Comparison of ENCODE assay signal across 26 mouse cellular contexts in the genomic region with DNA sequence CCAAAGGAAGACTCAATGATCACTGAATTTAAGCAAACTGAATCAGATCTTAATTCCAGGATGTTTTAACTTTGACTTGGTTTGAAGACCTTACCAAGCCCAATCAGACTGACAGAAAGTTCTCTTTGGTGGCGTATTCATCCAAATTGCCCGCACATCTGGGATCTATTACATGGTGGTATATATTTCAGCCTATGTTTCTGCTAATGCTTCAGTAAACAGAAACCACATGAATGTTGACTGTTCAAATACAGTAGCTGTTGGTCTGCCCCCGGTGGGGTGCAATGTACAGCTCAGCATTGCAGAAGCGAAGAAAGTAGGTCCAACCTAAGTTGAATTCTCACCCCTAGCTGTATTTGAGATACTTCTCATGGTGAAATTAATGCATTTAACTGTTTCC.
DNase-seq lines count a peak whose midpoint lies in the region; ATAC-seq lines count a peak whose summit lies in the region.
"Had no signal": no experiment of that assay in that cellular context is flagged by ENCODE, and none has a peak within 500 bp of the region (broad histone marks: within the 10 kb centered on the region; RNA-seq: fewer than 3 reads in every experiment).

No protein-coding gene starts in this region.

- H3K27ac ChIP-seq in hindbrain, embryonic 11.5 days (ENCODE audit: low read depth, low read length): no peak overlapping the region
- H3K27ac ChIP-seq in hindbrain, embryonic 16.5 days (ENCODE audit: low read depth, low read length): no peak overlapping the region
- H3K27ac ChIP-seq in embryonic facial prominence, embryonic 13.5 days: no peak overlapping the region
- no peak overlapping the region for H3K27ac ChIP-seq in forebrain, embryonic 10.5 days
- H3K27ac ChIP-seq in intestine, embryonic 15.5 days: no peak overlapping the region
- H3K27ac ChIP-seq: forebrain, embryonic 12.5 days; forebrain, embryonic 15.5 days; heart, embryonic 15.5 days; hindbrain, embryonic 10.5 days; hindbrain, embryonic 14.5 days had no signal

- peak; percentile 36 for DNase-seq in embryo, embryonic 10.5 days (ENCODE audit: low spot score)
- DNase-seq in embryo, embryonic 9.5 days (ENCODE audit: extremely low spot score): no peak
- DNase-seq in hindbrain, embryonic 11.5 days (ENCODE audit: low spot score): peak; percentile 20
- peak; percentile 32 for DNase-seq in forelimb bud, embryonic 11.5 days (ENCODE audit: low read depth, low spot score)
- no peak for DNase-seq in forebrain, embryonic 10.5 days (ENCODE audit: extremely low spot score, low spot score)
- DNase-seq: adrenal gland, postnatal 10 days; adrenal gland, postnatal 36 days; cerebellum, adult 18-20 months; cerebellum, adult 9-10 months; cerebellum, postnatal 14 days; gastrocnemius, postnatal 10 days; gastrocnemius, postnatal 36 days; heart, postnatal 10 days; heart, postnatal 36 days; kidney, adult 11 months; kidney, adult 8-10 months had no signal

- no peaks in the 10 kb centered on the region for H3K9me3 ChIP-seq in hindbrain, embryonic 11.5 days (ENCODE audit: control insufficient read depth, low read length)
- no peaks in the 10 kb centered on the region for H3K9me3 ChIP-seq in hindbrain, embryonic 16.5 days (ENCODE audit: control insufficient read depth, low read length)
- H3K9me3 ChIP-seq in embryonic facial prominence, embryonic 13.5 days: no peaks in the 10 kb centered on the region
- no peaks in the 10 kb centered on the region for H3K9me3 ChIP-seq in forebrain, embryonic 10.5 days
- no peaks in the 10 kb centered on the region for H3K9me3 ChIP-seq in intestine, embryonic 15.5 days
- H3K9me3 ChIP-seq: forebrain, embryonic 12.5 days; forebrain, embryonic 15.5 days; heart, embryonic 15.5 days; hindbrain, embryonic 10.5 days had no signal

- no peak overlapping the region for H3K4me2 ChIP-seq in hindbrain, embryonic 11.5 days (replicated peaks; ENCODE audit: low read depth, low read length)
- H3K4me2 ChIP-seq in hindbrain, embryonic 16.5 days (ENCODE audit: low read length): no peak overlapping the region
- no peak overlapping the region for H3K4me2 ChIP-seq in embryonic facial prominence, embryonic 13.5 days
- no peak overlapping the region for H3K4me2 ChIP-seq in intestine, embryonic 15.5 days (replicated peaks)
- H3K4me2 ChIP-seq: forebrain, embryonic 12.5 days; forebrain, embryonic 15.5 days; heart, embryonic 12.5 days; heart, embryonic 15.5 days; hindbrain, embryonic 14.5 days had no signal

- ATAC-seq in hindbrain, embryonic 11.5 days (ENCODE audit: low FRiP score): no peak
- no peak for ATAC-seq in hindbrain, embryonic 16.5 days
- peak; percentile 75; the same call in 1 of the 2 replicates for ATAC-seq in embryonic facial prominence, embryonic 13.5 days (ENCODE audit: insufficient number of reproducible peaks, insufficient read depth, low FRiP score, low TSS enrichment, low read depth)
- ATAC-seq in intestine, embryonic 15.5 days: no peak
- ATAC-seq: forebrain, embryonic 15.5 days; Patski had no signal

- H3K4me3 ChIP-seq in hindbrain, embryonic 11.5 days (ENCODE audit: low read depth, low read length): no peak overlapping the region
- no peak overlapping the region for H3K4me3 ChIP-seq in hindbrain, embryonic 16.5 days (ENCODE audit: low read length)
- H3K4me3 ChIP-seq in embryonic facial prominence, embryonic 13.5 days: no peak overlapping the region
- no peak overlapping the region for H3K4me3 ChIP-seq in forebrain, embryonic 10.5 days
- H3K4me3 ChIP-seq in intestine, embryonic 15.5 days (replicated peaks): no peak overlapping the region
- H3K4me3 ChIP-seq: forebrain, embryonic 12.5 days; forebrain, embryonic 15.5 days; heart, embryonic 12.5 days; heart, embryonic 15.5 days; hindbrain, embryonic 10.5 days had no signal

- WGBS in hindbrain, embryonic 11.5 days: 62% methylated on average over 4 of the region's 4 CpGs
- 85% methylated on average over 4 of the region's 4 CpGs for WGBS in hindbrain, embryonic 16.5 days
- 23% methylated on average over 4 of the region's 4 CpGs for WGBS in embryonic facial prominence, embryonic 13.5 days
- 77% methylated on average over 4 of the region's 4 CpGs for WGBS in forebrain, embryonic 10.5 days
- 89% methylated on average over 4 of the region's 4 CpGs for WGBS in intestine, embryonic 15.5 days

- no peak overlapping the region for H3K9ac ChIP-seq in hindbrain, embryonic 11.5 days (ENCODE audit: low read depth, low read length)
- no peak overlapping the region for H3K9ac ChIP-seq in hindbrain, embryonic 16.5 days (ENCODE audit: low read depth, low read length)
- H3K9ac ChIP-seq in embryonic facial prominence, embryonic 13.5 days: no peak overlapping the region
- no peak overlapping the region for H3K9ac ChIP-seq in intestine, embryonic 15.5 days
- H3K9ac ChIP-seq: forebrain, embryonic 12.5 days; forebrain, embryonic 15.5 days; heart, embryonic 12.5 days; heart, embryonic 15.5 days; hindbrain, embryonic 14.5 days had no signal

- H3K4me1 ChIP-seq in hindbrain, embryonic 11.5 days (replicated peaks; ENCODE audit: control insufficient read depth, insufficient read depth, low read length): no peaks in the 10 kb centered on the region
- H3K4me1 ChIP-seq in hindbrain, embryonic 16.5 days (ENCODE audit: control insufficient read depth, insufficient read depth, low read depth, low read length): no peaks in the 10 kb centered on the region
- peaks cover 33% of the 10 kb centered on the region for H3K4me1 ChIP-seq in embryonic facial prominence, embryonic 13.5 days
- H3K4me1 ChIP-seq in forebrain, embryonic 10.5 days: no peaks in the 10 kb centered on the region
- H3K4me1 ChIP-seq in intestine, embryonic 15.5 days (replicated peaks): no peaks in the 10 kb centered on the region
- H3K4me1 ChIP-seq: forebrain, embryonic 12.5 days; forebrain, embryonic 15.5 days; heart, embryonic 15.5 days had no signal

- H3K36me3 ChIP-seq in hindbrain, embryonic 11.5 days (ENCODE audit: control insufficient read depth, insufficient read depth, low read length): no peaks in the 10 kb centered on the region
- H3K36me3 ChIP-seq in hindbrain, embryonic 16.5 days (ENCODE audit: control insufficient read depth, insufficient read depth, low read length): no peaks in the 10 kb centered on the region
- no peaks in the 10 kb centered on the region for H3K36me3 ChIP-seq in embryonic facial prominence, embryonic 13.5 days
- H3K36me3 ChIP-seq in forebrain, embryonic 10.5 days (replicated peaks): no peaks in the 10 kb centered on the region
- H3K36me3 ChIP-seq in intestine, embryonic 15.5 days: no peaks in the 10 kb centered on the region
- H3K36me3 ChIP-seq: forebrain, embryonic 12.5 days; forebrain, embryonic 15.5 days; heart, embryonic 12.5 days; heart, embryonic 15.5 days; hindbrain, embryonic 10.5 days had no signal

- H3K27me3 ChIP-seq in hindbrain, embryonic 11.5 days (ENCODE audit: control insufficient read depth, insufficient read depth, low read length): no peaks in the 10 kb centered on the region
- no peaks in the 10 kb centered on the region for H3K27me3 ChIP-seq in hindbrain, embryonic 16.5 days (replicated peaks; ENCODE audit: control insufficient read depth, insufficient read depth, low read length)
- H3K27me3 ChIP-seq in embryonic facial prominence, embryonic 13.5 days: peaks cover 33% of the 10 kb centered on the region
- H3K27me3 ChIP-seq in forebrain, embryonic 10.5 days (ENCODE audit: poor library complexity, severe bottlenecking): no peaks in the 10 kb centered on the region
- H3K27me3 ChIP-seq in intestine, embryonic 15.5 days (replicated peaks): no peaks in the 10 kb centered on the region
- H3K27me3 ChIP-seq: forebrain, embryonic 15.5 days; heart, embryonic 12.5 days; heart, embryonic 15.5 days; Patski had no signal

Comparison
In these comparisons a context has a peak if more than half of its experiments do, and no peak if none do; other contexts are left out.
1. DNase-seq: peak in embryo, embryonic 10.5 days (single experiment), hindbrain, embryonic 11.5 days (single experiment) and forelimb bud, embryonic 11.5 days (single experiment); none in embryo, embryonic 9.5 days (single experiment) and forebrain, embryonic 10.5 days (single experiment).